Comparison of ENCODE assay signal across 8 mouse cellular contexts in the genomic region with DNA sequence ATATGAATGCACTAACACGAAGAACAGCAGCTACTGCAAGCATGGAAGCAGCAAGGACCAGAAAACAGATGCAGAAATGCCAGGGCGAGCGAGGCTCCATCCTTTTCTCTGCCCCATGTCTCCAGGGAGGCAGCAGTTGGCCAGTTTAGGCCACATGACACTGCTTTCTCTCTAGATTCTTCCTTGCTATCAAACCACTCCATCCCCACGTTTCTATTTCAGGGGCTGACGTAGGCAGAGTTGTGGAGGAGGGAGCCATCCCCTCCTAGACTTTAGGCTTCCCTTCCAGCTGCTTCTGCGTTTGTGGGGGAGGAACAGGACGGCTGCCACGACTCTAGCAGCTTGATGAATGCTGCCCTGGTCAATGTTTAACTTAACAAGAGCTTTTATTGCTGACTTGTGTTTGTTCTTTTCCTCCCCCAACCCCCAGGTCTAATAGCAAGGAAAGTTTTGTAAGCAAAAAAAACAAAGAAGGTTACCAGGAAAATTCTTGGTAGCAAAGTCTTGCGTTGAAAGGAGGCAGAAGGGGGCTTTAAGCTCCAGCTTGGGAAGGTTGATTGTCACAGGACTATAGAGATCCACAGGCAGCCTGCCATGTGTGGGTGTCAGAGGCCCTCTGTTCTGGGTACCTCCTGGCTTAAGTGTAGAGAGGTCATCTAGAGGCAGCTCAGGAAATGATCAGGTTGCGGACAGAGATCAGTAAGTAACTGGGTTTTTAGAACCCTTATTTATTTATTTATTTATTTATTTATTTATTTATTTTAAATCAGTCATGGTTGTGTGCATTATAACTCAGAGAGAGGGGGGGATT.
DNase-seq lines count a peak whose midpoint lies in the region; ATAC-seq and TF ChIP-seq lines count a peak whose summit lies in the region.

No protein-coding gene starts in this region.

- H3K27ac ChIP-seq in kidney, adult 2 months (ENCODE audit: insufficient read depth, low read depth, low read length), result peak overlapping the region; percentile 93
- H3K27ac ChIP-seq in stomach, postnatal 0 days (replicated peaks), result peak overlapping the region; percentile 89

- TF ChIP-seq POLR2A in kidney, adult 2 months (IDR thresholded peaks at IDR 0.05; ENCODE audit: low read depth, low read length), result no peak

- 13% methylated on average over 10 of the region's 10 CpGs for WGBS in kidney, adult 2 months
- WGBS in stomach, postnatal 0 days, result 8% methylated on average over 10 of the region's 10 CpGs

- peaks cover 30% of the 10 kb centered on the region for H3K4me1 ChIP-seq in megakaryocyte, embryonic 14.5 days
- H3K4me1 ChIP-seq in kidney, adult 2 months (ENCODE audit: control insufficient read depth, insufficient read depth, low read length), result peaks cover 12% of the 10 kb centered on the region; the same call in 1 of the 2 replicates
- H3K4me1 ChIP-seq in stomach, postnatal 0 days (replicated peaks; ENCODE audit: control insufficient read depth, insufficient read depth), result peaks cover 7% of the 10 kb centered on the region

- peak overlapping the region; percentile 56 for H3K4me3 ChIP-seq in megakaryocyte, embryonic 14.5 days (replicated peaks)
- H3K4me3 ChIP-seq in kidney, adult 2 months (ENCODE audit: insufficient read depth, low read depth, low read length), result no peak overlapping the region
- H3K4me3 ChIP-seq in stomach, postnatal 0 days (ENCODE audit: low read depth, low read length), result no peak overlapping the region

- H3K9me3 ChIP-seq in megakaryocyte, embryonic 14.5 days, result peaks cover 14% of the 10 kb centered on the region
- H3K9me3 ChIP-seq in stomach, postnatal 0 days (ENCODE audit: control insufficient read depth, low read length), result no peaks in the 10 kb centered on the region

- peak overlapping the region; percentile 24 for H3K4me2 ChIP-seq in stomach, postnatal 0 days (replicated peaks; ENCODE audit: low read depth)

- no peak overlapping the region for H3K9ac ChIP-seq in stomach, postnatal 0 days (ENCODE audit: low read length)

- intact Hi-C loops in left cerebral cortex, postnatal 36 days (cut with DNase I), result loop anchor here (5.0 to 10.0 kb wide), 3 partner anchors 44 to 189 kb away; a partner anchor contains a TSS

- TF ChIP-seq EP300 in stomach, postnatal 0 days (optimal IDR thresholded peaks at IDR 0.05), result no peak

- TF ChIP-seq CTCF in kidney, adult 2 months (conservative IDR thresholded peaks at IDR 0.05; ENCODE audit: insufficient read depth, insufficient read length, low read depth, low read length), result no peak
- TF ChIP-seq CTCF in stomach, postnatal 0 days (IDR thresholded peaks at IDR 0.05; ENCODE audit: low read depth), result no peak

- no peaks in the 10 kb centered on the region for H3K27me3 ChIP-seq in megakaryocyte, embryonic 14.5 days (replicated peaks)
- no peaks in the 10 kb centered on the region for H3K27me3 ChIP-seq in kidney, adult 2 months (replicated peaks; ENCODE audit: control insufficient read depth, insufficient read depth, low read length)
- no peaks in the 10 kb centered on the region for H3K27me3 ChIP-seq in stomach, postnatal 0 days (ENCODE audit: control insufficient read depth, insufficient read depth, low read length)

- no peaks in the 10 kb centered on the region for H3K36me3 ChIP-seq in megakaryocyte, embryonic 14.5 days (replicated peaks; ENCODE audit: low read length)
- no peaks in the 10 kb centered on the region for H3K36me3 ChIP-seq in kidney, adult 2 months (ENCODE audit: control insufficient read depth, insufficient read depth, low read length)
- no peaks in the 10 kb centered on the region for H3K36me3 ChIP-seq in stomach, postnatal 0 days (ENCODE audit: control insufficient read depth, insufficient read depth, low read length)

- peak; percentile 87 for DNase-seq in heart, adult 8-10 months (ENCODE audit: low spot score)
- peak; percentile 90 for DNase-seq in kidney, adult 2 months
- peak; percentile 81 to 83 for DNase-seq in left cerebral cortex, postnatal 36 days (ENCODE audit: low spot score in 2 of 2)
- peak; percentile 74 for DNase-seq in stomach, postnatal 0 days (ENCODE audit: low spot score)

- ATAC-seq in megakaryocyte, adult 5-6 weeks (ENCODE audit: poor library complexity, severe bottlenecking), result no peak
- ATAC-seq in megakaryocyte-erythroid progenitor cell, adult 5-6 weeks (replicated peaks; ENCODE audit: low FRiP score, low TSS enrichment, poor library complexity, severe bottlenecking), result 0 out of 2 replicates have a peak, but pooled peaks have one; percentile 39
- peak; percentile 92 for ATAC-seq in stomach, postnatal 0 days (ENCODE audit: low FRiP score, low TSS enrichment)
- ATAC-seq in cerebellum, adult (ENCODE audit: insufficient number of reproducible peaks, low FRiP score, low TSS enrichment), result no peak

Comparison
In these comparisons a context has a peak if more than half of its experiments do, and no peak if none do; other contexts are left out.
1. ATAC-seq: peak in megakaryocyte-erythroid progenitor cell, adult 5-6 weeks (single experiment) and stomach, postnatal 0 days (single experiment); none in megakaryocyte, adult 5-6 weeks (single experiment) and cerebellum, adult (single experiment).
2. Peak in every context shown above with its lines, with median percentiles within 50 percentile points of each other: DNase-seq.